Mouse (Mus musculus) midbrain, embryonic 15.5 days (tissue): ENCODE measurements around the gene Akap7. TPM values are rescaled to one million over a fixed set of nuclear protein-coding genes. Genes with fewer than 3 reads are reported as not detected.

Experiments
- ATAC-seq: fragments of 200-750 bp; cut with Nextera tagmentation; replicated peaks from 2 replicates; pipeline ENCODE4 v1.8.0; 2017; ENCODE audit warnings: moderate TSS enrichment
- H3K27ac ChIP-seq: fragments of 300-500 bp; sonication (generic); 2 replicates; pipeline ENCODE4 v1.5.1; 2015; ENCODE audit warnings: mild to moderate bottlenecking, inconsistent platforms
- H3K27me3 ChIP-seq: fragments of 300-500 bp; sonication (generic); replicated peaks from 2 replicates; pipeline ENCODE4 v1.6.1; 2015; ENCODE audit warnings: inconsistent platforms
- H3K36me3 ChIP-seq: fragments of 300-500 bp; sonication (generic); replicated peaks from 2 replicates; pipeline ENCODE4 v1.6.1; 2015; ENCODE audit warnings: inconsistent platforms
- H3K4me1 ChIP-seq: fragments of 300-500 bp; sonication (generic); 2 replicates; pipeline ENCODE4 v1.6.1; 2015; ENCODE audit warnings: inconsistent platforms
- H3K4me2 ChIP-seq: fragments of 300-500 bp; sonication (generic); 2 replicates; pipeline ENCODE4 v1.6.1; 2015; ENCODE audit warnings: inconsistent platforms, mild to moderate bottlenecking, moderate library complexity
- H3K4me3 ChIP-seq: fragments of 300-500 bp; sonication (generic); 2 replicates; pipeline ENCODE4 v1.5.1; 2015; ENCODE audit warnings: mild to moderate bottlenecking, inconsistent platforms
- H3K9ac ChIP-seq: fragments of 300-500 bp; sonication (generic); 2 replicates; pipeline ENCODE4 v1.6.1; 2015; ENCODE audit warnings: mild to moderate bottlenecking, inconsistent platforms
- H3K9me3 ChIP-seq: fragments of 300-500 bp; sonication (generic); 2 replicates; pipeline ENCODE4 v1.6.1; 2016; ENCODE audit warnings: inconsistent platforms
- WGBS: fragments of 180-500 bp; shearing (Covaris S2); methylation state at CpG from one replicate; pipeline ENCODE4 v1.1.7; 2015; ENCODE audit warnings: mixed read lengths; 5-methylcytosine and 5-hydroxymethylcytosine counted together
- polyA plus RNA-seq: library from polyadenylated mRNA; unstranded; fragments of >200 nt; fragmentation: Nextera tagmentation; extraction: Ambion mirVana; gene quantifications from 2 replicates; pipeline ENCODE4 v1.2.1, GENCODE M21; 2015

Gene Akap7
- polyA plus RNA-seq, 1 experiment from 2014 or later: 42.4 TPM

DNA sequence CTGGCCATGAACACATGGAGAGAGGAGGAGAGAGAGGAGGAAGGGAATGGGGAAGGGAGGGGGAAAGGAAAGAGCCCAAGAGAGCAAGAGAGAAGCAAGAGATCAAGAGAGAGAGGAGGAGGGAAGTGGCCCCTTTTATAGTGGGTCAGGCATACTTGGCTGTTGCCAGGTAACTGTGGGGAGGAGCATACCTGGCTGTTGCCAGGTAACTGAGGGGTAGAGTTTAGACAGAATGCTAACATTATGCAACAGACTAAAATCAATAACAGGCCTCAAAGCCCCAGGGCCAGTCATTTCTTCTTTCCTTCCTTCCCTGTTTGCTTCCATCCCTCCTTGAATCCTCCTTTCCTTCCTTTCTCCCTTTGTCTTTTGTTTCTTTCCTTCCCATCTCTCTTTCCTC is 10.0 kb upstream of the Akap7 start:
- Histone ChIP-seq H3K36me3 (no peaks in the 10 kb centered on the region), H3K9me3 (no peaks in the 10 kb centered on the region), H3K4me2 (no peak overlapping the region), H3K4me3 (no peak overlapping the region), H3K27me3 (no peaks in the 10 kb centered on the region), H3K9ac (no peak overlapping the region), H3K4me1 (no peaks in the 10 kb centered on the region), H3K27ac (no peak overlapping the region)
- peak; percentile 74 for ATAC-seq

DNA sequence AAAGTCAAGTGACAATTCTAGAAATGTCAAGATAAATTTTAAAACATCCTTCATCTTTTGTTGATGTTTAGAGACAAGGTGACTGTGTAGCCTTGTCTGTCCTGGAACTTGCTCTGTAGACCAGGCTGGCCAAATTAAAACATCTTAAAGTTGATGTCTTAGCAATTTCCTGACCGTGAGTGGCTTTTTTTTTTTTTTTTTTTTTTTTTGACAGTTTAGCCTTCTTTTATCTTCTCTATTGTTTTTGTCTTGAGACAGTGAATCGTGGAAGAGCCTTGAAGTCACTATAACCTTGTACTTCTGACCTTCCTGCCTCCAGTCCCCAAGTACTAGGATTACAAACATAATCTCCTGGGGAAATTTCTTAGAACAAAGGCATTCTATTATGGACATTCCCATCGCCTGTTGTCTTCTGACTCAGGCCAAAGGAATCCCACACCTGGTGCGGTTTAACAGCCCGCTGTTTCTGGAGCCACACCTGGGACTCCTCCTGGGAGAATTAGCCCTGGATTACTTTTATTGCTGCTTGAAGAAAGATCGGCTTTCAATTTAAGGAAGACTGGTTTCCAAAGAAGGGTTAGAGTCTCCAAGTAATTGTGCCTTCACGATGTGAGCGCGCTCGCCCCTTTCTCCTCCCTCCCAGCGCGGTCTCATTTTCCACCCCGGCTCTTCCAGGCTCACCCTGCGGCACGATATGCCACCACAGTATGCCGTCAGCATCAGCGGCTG is 6.3 kb upstream of the Akap7 start:
- Histone ChIP-seq H3K27ac (no peak overlapping the region), H3K9ac (no peak overlapping the region)
- WGBS: 7% methylated on average over 17 of the region's 17 CpGs

GRCm38 (mm10) chr10:25311554-25312212 is 4.0 kb upstream of the Akap7 start:
- Histone ChIP-seq H3K27ac (peak overlapping the region; percentile 29; the same call in 1 of the 2 replicates), H3K4me2 (no peak overlapping the region), H3K9ac (no peak overlapping the region), H3K36me3 (no peaks in the 10 kb centered on the region), H3K4me1 (peaks cover 9% of the 10 kb centered on the region; the same call in 1 of the 2 replicates), H3K27me3 (no peaks in the 10 kb centered on the region), H3K9me3 (no peaks in the 10 kb centered on the region), H3K4me3 (no peak overlapping the region)
- WGBS: 27% methylated on average over 9 of the region's 9 CpGs
- peak; percentile 50; the same call in 1 of the 2 replicates for ATAC-seq

More for the DNA sequence above, 6.3 kb upstream of the Akap7 start:
- H3K9me3 ChIP-seq: no peaks in the 10 kb centered on the region
- H3K36me3 ChIP-seq: no peaks in the 10 kb centered on the region
- H3K4me1 ChIP-seq: peaks cover 9% of the 10 kb centered on the region; the same call in 1 of the 2 replicates
- peak overlapping the region; percentile 23 for H3K4me2 ChIP-seq
- no peak for ATAC-seq
- H3K27me3 ChIP-seq: no peaks in the 10 kb centered on the region
- no peak overlapping the region for H3K4me3 ChIP-seq

GRCm38 (mm10) chr10:25310736-25311135 is 3.1 kb upstream of the Akap7 start:
- no peak overlapping the region for H3K9ac ChIP-seq
- H3K4me1 ChIP-seq: peaks cover 9% of the 10 kb centered on the region; the same call in 1 of the 2 replicates
- H3K9me3 ChIP-seq: no peaks in the 10 kb centered on the region
- WGBS: 62% methylated on average over 4 of the region's 4 CpGs
- H3K36me3 ChIP-seq: no peaks in the 10 kb centered on the region
- ATAC-seq: no peak
- no peak overlapping the region for H3K27ac ChIP-seq
- H3K4me3 ChIP-seq: no peak overlapping the region
- no peak overlapping the region for H3K4me2 ChIP-seq
- H3K27me3 ChIP-seq: no peaks in the 10 kb centered on the region

DNA sequence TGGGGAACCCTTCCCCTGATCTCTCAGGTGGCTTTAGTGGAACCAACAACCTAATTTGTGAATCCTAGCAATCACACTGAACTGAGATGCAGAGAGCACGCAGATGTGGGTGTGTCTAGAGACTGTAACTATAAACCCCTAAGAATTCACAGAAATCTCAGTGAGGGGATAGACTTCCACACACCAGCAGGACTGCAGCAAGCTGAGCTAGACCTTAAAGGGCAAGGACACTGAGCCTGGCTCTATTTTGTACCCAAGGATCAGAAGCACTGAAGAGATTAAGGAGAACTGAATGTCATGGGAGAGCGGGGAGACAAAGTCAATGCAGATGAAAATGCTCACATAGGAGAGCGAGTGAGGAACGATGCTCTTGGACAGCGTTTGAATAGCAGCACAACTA is 2.3 kb upstream of the Akap7 start:
- 85% methylated on average over 5 of the region's 5 CpGs for WGBS
- H3K36me3 ChIP-seq: no peaks in the 10 kb centered on the region
- H3K27me3 ChIP-seq: no peaks in the 10 kb centered on the region
- H3K4me1 ChIP-seq: peaks cover 9% of the 10 kb centered on the region; the same call in 1 of the 2 replicates
- no peak overlapping the region for H3K27ac ChIP-seq
- no peak for ATAC-seq
- H3K4me2 ChIP-seq: no peak overlapping the region
- H3K9ac ChIP-seq: no peak overlapping the region
- H3K9me3 ChIP-seq: no peaks in the 10 kb centered on the region
- H3K4me3 ChIP-seq: no peak overlapping the region

DNA sequence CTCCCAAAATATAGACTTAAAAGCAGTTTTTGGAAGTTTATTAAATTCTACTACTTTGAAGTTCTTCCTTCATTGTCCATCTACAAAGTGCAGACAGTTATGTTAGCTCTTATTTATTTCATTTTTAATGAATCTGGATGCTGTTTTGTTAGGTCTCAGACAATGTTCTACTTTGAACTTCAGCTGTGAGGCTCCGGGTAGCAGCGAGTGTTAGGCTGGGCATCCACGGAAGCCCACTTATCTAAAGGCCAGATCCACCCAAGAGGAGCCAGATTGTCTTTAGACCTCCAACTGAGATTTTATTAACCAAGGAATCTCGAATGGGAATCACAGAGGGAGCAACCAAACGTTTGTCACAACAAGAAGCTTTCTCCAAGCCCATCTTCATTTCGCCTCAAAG is 2.5 kb downstream of the Akap7 start:
- no peaks in the 10 kb centered on the region for H3K36me3 ChIP-seq
- H3K4me1 ChIP-seq: no peaks in the 10 kb centered on the region
- H3K27ac ChIP-seq: no peak overlapping the region
- H3K4me2 ChIP-seq: no peak overlapping the region
- no peak for ATAC-seq
- H3K4me3 ChIP-seq: no peak overlapping the region
- H3K9ac ChIP-seq: no peak overlapping the region
- H3K9me3 ChIP-seq: no peaks in the 10 kb centered on the region
- whole genome bisulfite sequencing: 64% methylated on average over 6 of the region's 6 CpGs
- H3K27me3 ChIP-seq: no peaks in the 10 kb centered on the region

DNA sequence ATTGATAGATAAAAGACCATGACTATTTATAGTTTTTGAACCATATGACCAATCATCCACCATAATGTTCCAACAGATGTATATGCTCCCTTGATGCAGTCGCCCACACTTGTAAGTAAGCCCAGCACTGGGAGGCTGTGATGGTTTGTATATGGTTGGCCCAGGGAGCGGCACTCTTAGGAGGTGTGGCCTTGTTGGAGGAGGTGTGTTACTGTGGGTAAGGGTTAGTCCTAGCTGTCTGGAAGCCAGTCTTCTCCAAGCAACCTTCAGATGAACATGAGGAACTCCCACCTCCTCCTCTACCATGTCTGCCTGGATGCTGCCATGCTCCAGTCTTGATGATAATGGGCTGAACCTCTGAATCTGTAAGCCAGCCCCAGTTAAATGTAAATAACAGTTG is 3.1 kb downstream of the Akap7 start:
- ATAC-seq: no peak
- WGBS: 97% methylated on average over 2 of the region's 2 CpGs
- Histone ChIP-seq H3K36me3 (no peaks in the 10 kb centered on the region), H3K4me1 (no peaks in the 10 kb centered on the region), H3K9me3 (no peaks in the 10 kb centered on the region), H3K27me3 (no peaks in the 10 kb centered on the region), H3K9ac (no peak overlapping the region), H3K4me2 (no peak overlapping the region), H3K27ac (no peak overlapping the region), H3K4me3 (no peak overlapping the region)

DNA sequence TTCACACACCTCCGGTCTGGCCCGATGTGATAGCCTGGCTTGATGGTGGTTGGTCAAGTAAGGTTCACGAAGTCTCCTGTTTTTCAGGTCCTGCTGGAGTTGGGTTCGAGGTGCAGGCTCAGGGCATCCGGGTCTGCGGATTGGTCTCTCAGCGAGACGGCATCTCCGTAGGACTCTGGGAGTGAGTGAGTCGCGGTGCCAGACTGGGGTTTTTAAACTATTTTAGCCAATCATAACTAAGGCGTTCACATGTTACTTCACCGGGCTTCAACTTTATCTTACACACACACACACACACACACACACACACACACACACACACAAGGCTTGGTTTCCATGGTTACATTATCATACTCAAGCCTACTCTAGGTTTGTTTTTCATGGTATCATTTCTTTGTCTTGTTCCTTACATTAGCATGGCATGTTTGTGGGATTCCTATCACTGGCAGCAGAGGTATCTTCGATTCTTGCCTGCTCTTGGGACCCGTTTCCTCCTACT is 8.6 kb downstream of the Akap7 start:
- peaks cover 16% of the 10 kb centered on the region for H3K4me1 ChIP-seq

GRCm38 (mm10) chr10:25298264-25298671 is 9.4 kb downstream of the Akap7 start:
- Histone ChIP-seq H3K9me3 (no peaks in the 10 kb centered on the region), H3K4me3 (0 out of 2 replicates have a peak overlapping the region, but pooled peaks have one; percentile 61), H3K27me3 (no peaks in the 10 kb centered on the region), H3K4me2 (peak overlapping the region; percentile 71), H3K9ac (0 out of 2 replicates have a peak overlapping the region, but pooled peaks have one; percentile 64), H3K36me3 (no peaks in the 10 kb centered on the region), H3K4me1 (peaks cover 16% of the 10 kb centered on the region), H3K27ac (no peak overlapping the region)
- ATAC-seq: no peak
- WGBS: 92% methylated on average over 4 of the region's 4 CpGs

More for the DNA sequence above, 8.6 kb downstream of the Akap7 start:
- H3K9me3 ChIP-seq: no peaks in the 10 kb centered on the region
- H3K4me3 ChIP-seq: no peak overlapping the region
- 96% methylated on average over 15 of the region's 15 CpGs for WGBS
- no peak overlapping the region for H3K27ac ChIP-seq
- ATAC-seq: no peak
- no peak overlapping the region for H3K4me2 ChIP-seq
- H3K36me3 ChIP-seq: no peaks in the 10 kb centered on the region
- H3K27me3 ChIP-seq: no peaks in the 10 kb centered on the region
- no peak overlapping the region for H3K9ac ChIP-seq

DNA sequence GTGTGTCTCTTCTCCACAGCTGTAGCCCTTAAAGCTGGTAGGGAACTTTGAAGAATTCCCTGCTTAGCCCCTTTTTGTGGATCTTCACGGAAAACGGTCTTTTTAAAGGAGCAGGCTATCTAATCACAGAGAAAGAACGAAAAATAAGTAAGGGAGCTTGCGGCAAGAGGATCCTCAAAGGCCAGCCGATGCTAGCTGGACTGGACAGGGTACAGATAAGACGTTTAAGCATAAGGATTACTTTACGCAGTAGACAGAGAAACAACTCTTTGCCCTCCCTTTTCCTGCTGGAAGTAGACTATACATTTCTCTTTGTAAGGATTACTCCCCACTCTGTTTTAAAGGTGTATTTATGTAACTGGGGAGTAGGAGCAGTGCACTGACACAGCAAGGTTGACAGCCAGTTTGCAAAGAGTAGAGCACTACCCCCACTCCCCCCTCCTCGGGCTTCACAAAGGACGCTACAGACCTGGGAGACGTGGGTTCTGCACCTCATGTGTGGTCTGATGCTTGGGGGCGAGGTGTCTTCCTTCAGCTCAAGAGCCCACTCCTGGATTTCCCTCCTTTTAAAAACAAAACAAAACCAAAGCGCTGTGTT is 9.9 kb downstream of the Akap7 start:
- H3K36me3 ChIP-seq: no peaks in the 10 kb centered on the region
- peak overlapping the region; percentile 61 for H3K4me3 ChIP-seq
- no peaks in the 10 kb centered on the region for H3K27me3 ChIP-seq
- no peak for ATAC-seq
- 25% methylated on average over 12 of the region's 12 CpGs for WGBS
- peak overlapping the region; percentile 84; the same call in 1 of the 2 replicates for H3K27ac ChIP-seq
- peak overlapping the region; percentile 71 for H3K4me2 ChIP-seq
- peaks cover 16% of the 10 kb centered on the region for H3K4me1 ChIP-seq
- no peaks in the 10 kb centered on the region for H3K9me3 ChIP-seq
- H3K9ac ChIP-seq: peak overlapping the region; percentile 64

- Histone ChIP-seq H3K9me3 (no peaks in the 10 kb centered on the region), H3K36me3 (no peaks in the 10 kb centered on the region), H3K9ac (peak overlapping the region; percentile 64), H3K27me3 (no peaks in the 10 kb centered on the region), H3K4me2 (peak overlapping the region; percentile 71), H3K27ac (peak overlapping the region; percentile 84), H3K4me1 (peaks cover 16% of the 10 kb centered on the region), H3K4me3 (peak overlapping the region; percentile 61)
- under 1% methylated on average over 57 of the region's 81 CpGs for WGBS
- ATAC-seq: peak; percentile 93
These were observed 10.9 kb downstream of the Akap7 start for GRCm38 (mm10) chr10:25296657-25297369.

GRCm38 (mm10) chr10:25296286-25296656 is 11.4 kb downstream of the Akap7 start:
- Histone ChIP-seq H3K27me3 (no peaks in the 10 kb centered on the region), H3K4me3 (peak overlapping the region; percentile 61), H3K4me1 (peaks cover 16% of the 10 kb centered on the region), H3K4me2 (peak overlapping the region; percentile 71), H3K27ac (peak overlapping the region; percentile 84), H3K9me3 (no peaks in the 10 kb centered on the region), H3K9ac (peak overlapping the region; percentile 64; the same call in 1 of the 2 replicates), H3K36me3 (no peaks in the 10 kb centered on the region)
- 44% methylated on average over 8 of the region's 8 CpGs for WGBS
- 0 out of 2 replicates have a peak, but pooled peaks have one; percentile 2 for ATAC-seq
